Mouse (Mus musculus) CH12.LX (cell line): ENCODE measurements at regions not wholly inside any gene's neighbourhood (a gene's known extent, or its start where the extent isn't known, plus 50 kb on each side); places are given as distances from the start of the nearest gene placed in this dataset.

Experiments used
- DNase-seq: peaks from one replicate; pipeline ENCODE4 v3.0.0-alpha.2; 2013; ENCODE audit errors: extremely low read depth
- H3K27ac ChIP-seq: 2 replicates; pipeline ENCODE4 v1.5.1; 2012; ENCODE audit warnings: low read depth, mild to moderate bottlenecking, control low read depth, moderate library complexity; ENCODE audit not compliant: insufficient read depth
- H3K27me3 ChIP-seq: replicated peaks from 2 replicates; pipeline ENCODE3; 2012; ENCODE audit warnings: inconsistent platforms
- H3K36me3 ChIP-seq, 2 experiments: replicated peaks in 1 of 2; 2 replicates each; pipeline versions ENCODE3 to v1.6.1; 2012; ENCODE audit warnings: inconsistent platforms in 1 of 2, low read length in 1 of 2, mild to moderate bottlenecking in 1 of 2, mixed read lengths in 1 of 2, moderate library complexity in 1 of 2; ENCODE audit not compliant: control insufficient read depth in 1 of 2, insufficient read depth in 1 of 2
- H3K4me1 ChIP-seq, 2 experiments: 2 replicates each; pipeline ENCODE4 v1.6.1; 2012; ENCODE audit warnings: inconsistent platforms in 1 of 2, moderate library complexity in 1 of 2; ENCODE audit not compliant: insufficient read depth in 2 of 2, control insufficient read depth in 1 of 2
- H3K4me2 ChIP-seq: 2 replicates; pipeline ENCODE4 v1.6.1; 2012; ENCODE audit warnings: low read depth, mild to moderate bottlenecking, control low read depth; ENCODE audit not compliant: poor library complexity, insufficient read depth, severe bottlenecking
- H3K4me3 ChIP-seq, 3 experiments: fragments of 150-350 bp in 1 of 3; sonication (generic) in 1 of 3; replicated peaks in 1 of 3; 2 replicates each; pipeline versions ENCODE3 to v1.5.1; 2011 to 2012; ENCODE audit warnings: low read depth in 2 of 3, low read length in 2 of 3, mild to moderate bottlenecking in 2 of 3, moderate library complexity in 2 of 3, control low read depth in 1 of 3, improper control_type of control experiment in 1 of 3, inconsistent platforms in 1 of 3, mixed read lengths in 1 of 3; ENCODE audit not compliant: poor library complexity in 1 of 3
- H3K79me2 ChIP-seq: replicated peaks from 2 replicates; pipeline ENCODE4 v1.6.1; 2012; ENCODE audit warnings: mild to moderate bottlenecking, moderate library complexity; ENCODE audit not compliant: control insufficient read depth, poor library complexity, insufficient read depth, severe bottlenecking; ENCODE audit errors: extremely low read depth
- H3K9ac ChIP-seq: 2 replicates; pipeline ENCODE4 v1.6.1; 2012; ENCODE audit warnings: low read depth, mild to moderate bottlenecking, control low read depth, moderate library complexity; ENCODE audit not compliant: insufficient read depth
- H3K9me3 ChIP-seq: replicated peaks from 2 replicates; pipeline ENCODE3; 2012; ENCODE audit warnings: low read length, inconsistent platforms, mixed read lengths
- CTCF ChIP-seq, 2 experiments: IDR thresholded peaks in 1 of 2; conservative IDR thresholded peaks in 1 of 2; 2 replicates each; pipeline ENCODE4 v1.5.1; 2011 to 2012; ENCODE audit warnings: low read depth in 2 of 2, low read length in 2 of 2, improper control_type of control experiment in 1 of 2, inconsistent platforms in 1 of 2, mild to moderate bottlenecking in 1 of 2, moderate library complexity in 1 of 2
- GABPA ChIP-seq: IDR thresholded peaks from 2 replicates; pipeline ENCODE4 v1.6.1; 2012; ENCODE audit warnings: low read depth, low read length, improper control_type of control experiment, inconsistent platforms; ENCODE audit not compliant: insufficient replicate concordance
- HCFC1 ChIP-seq: IDR thresholded peaks from 2 replicates; pipeline ENCODE4 v1.6.1; 2012; ENCODE audit warnings: low read depth, mild to moderate bottlenecking, inconsistent platforms, low read length, improper control_type of control experiment
- IRF4 ChIP-seq: IDR thresholded peaks from 2 replicates; pipeline ENCODE4 v1.6.1; 2014; ENCODE audit warnings: low read depth, mild to moderate bottlenecking, inconsistent platforms, low read length, improper control_type of control experiment
- JUND ChIP-seq: conservative IDR thresholded peaks from 2 replicates; pipeline ENCODE4 v1.6.1; 2011; ENCODE audit warnings: low read depth, low read length, improper control_type of control experiment
- KAT2A ChIP-seq: IDR thresholded peaks from 2 replicates; pipeline ENCODE4 v1.6.1; 2012; ENCODE audit warnings: low read length, improper control_type of control experiment, inconsistent platforms; ENCODE audit not compliant: insufficient replicate concordance
- MAFK ChIP-seq: IDR thresholded peaks from 2 replicates; pipeline ENCODE4 v1.6.1; 2011; ENCODE audit warnings: low read length, improper control_type of control experiment; ENCODE audit not compliant: insufficient replicate concordance
- MAZ ChIP-seq: IDR thresholded peaks from 2 replicates; pipeline ENCODE4 v1.6.1; 2012; ENCODE audit warnings: low read depth, mild to moderate bottlenecking, inconsistent platforms, low read length, improper control_type of control experiment, moderate library complexity
- MEF2A ChIP-seq: IDR thresholded peaks from 2 replicates; pipeline ENCODE4 v1.6.1; 2014; ENCODE audit warnings: low read depth, mild to moderate bottlenecking, inconsistent platforms, low read length, improper control_type of control experiment, borderline replicate concordance
- MXI1 ChIP-seq: IDR thresholded peaks from 2 replicates; pipeline ENCODE4 v1.6.1; 2011; ENCODE audit warnings: mild to moderate bottlenecking, low read depth, low read length, improper control_type of control experiment
- MYC ChIP-seq: IDR thresholded peaks from 2 replicates; pipeline ENCODE4 v1.6.1; 2011; ENCODE audit warnings: low read depth, mild to moderate bottlenecking, improper control_type of control experiment, low read length
- NELFE ChIP-seq: IDR thresholded peaks from 2 replicates; pipeline ENCODE4 v1.6.1; 2011; ENCODE audit warnings: low read depth, low read length, improper control_type of control experiment
- POLR2A ChIP-seq: IDR thresholded peaks from 2 replicates; pipeline ENCODE4 v1.6.1; 2011; ENCODE audit warnings: low read depth, mild to moderate bottlenecking, improper control_type of control experiment, low read length
- RAD21 ChIP-seq: IDR thresholded peaks from 2 replicates; pipeline ENCODE4 v1.6.1; 2011; ENCODE audit warnings: low read depth, mild to moderate bottlenecking, low read length, improper control_type of control experiment, moderate library complexity
- RCOR1 ChIP-seq: conservative IDR thresholded peaks from 2 replicates; pipeline ENCODE4 v1.6.1; 2012; ENCODE audit warnings: low read depth, mild to moderate bottlenecking, inconsistent platforms, low read length, improper control_type of control experiment
- SIN3A ChIP-seq: IDR thresholded peaks from 2 replicates; pipeline ENCODE4 v1.6.1; 2012; ENCODE audit warnings: low read length, improper control_type of control experiment, inconsistent platforms
- TBP ChIP-seq: conservative IDR thresholded peaks from 2 replicates; pipeline ENCODE4 v1.6.1; 2011; ENCODE audit warnings: low read depth, low read length, improper control_type of control experiment
- TCF12 ChIP-seq: IDR thresholded peaks from 2 replicates; pipeline ENCODE4 v1.6.1; 2014; ENCODE audit warnings: low read depth, mild to moderate bottlenecking, inconsistent platforms, low read length, improper control_type of control experiment
- ZC3H11A ChIP-seq: IDR thresholded peaks from 2 replicates; pipeline ENCODE4 v1.6.1; 2012; ENCODE audit warnings: low read depth, mild to moderate bottlenecking, inconsistent platforms, low read length, improper control_type of control experiment
- ZKSCAN1 ChIP-seq: IDR thresholded peaks from 2 replicates; pipeline ENCODE4 v1.6.1; 2012; ENCODE audit warnings: low read depth, inconsistent platforms, low read length, improper control_type of control experiment, borderline replicate concordance
- ZMIZ1 ChIP-seq: IDR thresholded peaks from 2 replicates; pipeline ENCODE4 v1.6.1; 2012; ENCODE audit warnings: low read depth, mild to moderate bottlenecking, inconsistent platforms, low read length, improper control_type of control experiment
- ZNF384 ChIP-seq: IDR thresholded peaks from 2 replicates; pipeline ENCODE4 v1.6.1; 2012; ENCODE audit warnings: low read depth, low read length, improper control_type of control experiment, inconsistent platforms
- dilution Hi-C: fragments of 300-500 bp; cut with MboI; formaldehyde crosslinking; loops from 2 replicates; pipeline ENCODE4 v1.14.3; 2020; ENCODE audit warnings: low sequenced_read_pairs; ENCODE audit not compliant: extremely low pct_unique_long_range_greater_than_20kb, extremely low pct_ligation_motif_present
- in situ Hi-C: fragments of 300-500 bp; cut with MboI; formaldehyde crosslinking; loops from 3 replicates; pipeline ENCODE4 v1.14.3; 2019; ENCODE audit warnings: low sequenced_read_pairs, low pct_ligation_motif_present, low pct_unique_long_range_greater_than_20kb, mixed read lengths

DNA sequence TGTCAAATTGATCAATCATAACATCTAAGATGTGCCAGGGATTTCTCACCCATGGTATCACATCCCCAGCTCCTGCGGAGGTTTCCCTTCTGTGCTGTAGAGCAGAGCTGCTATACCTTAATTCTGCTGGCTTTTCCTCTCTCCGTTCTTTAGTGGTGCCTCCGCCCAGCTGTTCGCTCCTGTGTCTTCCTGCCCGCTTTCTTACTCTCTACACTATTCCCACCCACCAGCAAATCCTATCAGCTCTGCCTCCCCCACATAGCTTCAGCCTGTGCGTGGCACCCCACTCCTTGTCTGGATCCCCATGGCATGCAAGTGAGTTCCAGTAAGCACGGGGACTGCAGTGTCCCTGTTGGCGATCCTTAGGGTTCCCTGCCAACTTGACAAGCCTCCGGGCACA is 204.0 kb upstream of the Hs6st1 start:
- no peak overlapping the region for H3K4me3 ChIP-seq
- H3K27ac ChIP-seq, result no peak overlapping the region
- no peaks in the 10 kb centered on the region for H3K79me2 ChIP-seq
- H3K4me2 ChIP-seq, result no peak overlapping the region
- dilution Hi-C loops (no loop called here), in situ Hi-C loops (no loop called here)
- H3K27me3 ChIP-seq, result no peaks in the 10 kb centered on the region
- no peak overlapping the region for H3K9ac ChIP-seq
- peaks cover 13 to 26% of the 10 kb centered on the region in 2 experiments for H3K4me1 ChIP-seq
- no peaks in the 10 kb centered on the region for H3K9me3 ChIP-seq
- no peaks in the 10 kb centered on the region for H3K36me3 ChIP-seq
- DNase-seq, result no peak
- TF ChIP-seq MAFK, result no peak
- no peak for TF ChIP-seq MAZ
- no peak for TF ChIP-seq IRF4
- no peak for TF ChIP-seq TCF12
- no peak for TF ChIP-seq ZKSCAN1
- no peak for TF ChIP-seq ZC3H11A
- no peak for TF ChIP-seq RAD21
- TF ChIP-seq GABPA, result no peak
- TF ChIP-seq HCFC1, result no peak
- no peak for TF ChIP-seq ZNF384

GRCm38 (mm10) chr1:35865263-35865662 is 202.9 kb upstream of the Hs6st1 start:
- H3K4me3 ChIP-seq, result no peak overlapping the region
- H3K4me1 ChIP-seq, result peaks cover 14 to 32% of the 10 kb centered on the region in 2 experiments
- TF ChIP-seq TBP (no peak), NELFE (no peak), SIN3A (no peak), MXI1 (no peak), RCOR1 (no peak)
- H3K27ac ChIP-seq, result no peak overlapping the region
- H3K9ac ChIP-seq, result no peak overlapping the region
- no peak overlapping the region for H3K4me2 ChIP-seq
- no peaks in the 10 kb centered on the region for H3K36me3 ChIP-seq
- no peaks in the 10 kb centered on the region for H3K9me3 ChIP-seq
- no peaks in the 10 kb centered on the region for H3K27me3 ChIP-seq
- H3K79me2 ChIP-seq, result no peaks in the 10 kb centered on the region
- in situ Hi-C loops, result no loop called here
- dilution Hi-C loops, result no loop called here
- DNase-seq, result no peak

DNA sequence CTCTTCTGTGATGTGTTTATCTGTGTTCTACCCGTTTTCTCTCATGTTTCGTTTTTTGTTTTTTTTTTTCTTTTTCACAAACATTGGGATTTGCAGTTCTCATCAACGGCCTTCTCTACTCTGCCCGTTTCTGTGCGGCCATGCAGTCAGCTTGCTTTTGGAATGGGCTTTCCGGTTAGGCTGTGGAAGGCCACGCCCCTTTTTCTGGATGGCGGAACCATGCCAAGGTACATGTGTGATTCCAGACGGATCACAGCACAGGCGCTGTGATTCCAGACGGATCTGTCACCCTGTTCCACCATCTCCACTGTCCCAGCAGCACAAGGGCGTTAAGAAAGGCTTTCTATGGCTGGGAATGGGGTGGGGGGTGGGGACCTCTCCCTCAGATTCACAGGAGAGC is 201.6 kb upstream of the Hs6st1 start:
- Histone ChIP-seq H3K36me3 (no peaks in the 10 kb centered on the region), H3K4me1 (peaks cover 15 to 20% of the 10 kb centered on the region in 2 experiments), H3K27me3 (no peaks in the 10 kb centered on the region), H3K27ac (no peak overlapping the region), H3K4me2 (no peak overlapping the region), H3K9ac (no peak overlapping the region), H3K9me3 (no peaks in the 10 kb centered on the region), H3K79me2 (no peaks in the 10 kb centered on the region), H3K4me3 (no peak overlapping the region)
- DNase-seq, result no peak
- dilution Hi-C loops, result no loop called here
- in situ Hi-C loops, result no loop called here
- TF ChIP-seq JUND (no peak), CTCF (conservative IDR thresholded peaks at IDR 0.05 in 1 of 2, IDR thresholded peaks at IDR 0.05 in 1 of 2; ENCODE audit: low read depth in 2 of 2, low read length in 2 of 2) (no peak), MAZ (no peak), KAT2A (no peak), ZC3H11A (no peak), POLR2A (no peak), MEF2A (no peak), MYC (no peak), MXI1 (no peak), HCFC1 (no peak), ZMIZ1 (no peak)
- TF ChIP-seq, all 38 proteins: peak for 0
